Mouse (Mus musculus): ENCODE results near the gene Sumf1. TPM values are rescaled to one million over a fixed set of nuclear protein-coding genes. Genes with fewer than 3 reads are reported as not detected.

The Sumf1 gene
- polyA plus RNA-seq, 1 experiment from 2014 or later: 15.9 TPM

DNA sequence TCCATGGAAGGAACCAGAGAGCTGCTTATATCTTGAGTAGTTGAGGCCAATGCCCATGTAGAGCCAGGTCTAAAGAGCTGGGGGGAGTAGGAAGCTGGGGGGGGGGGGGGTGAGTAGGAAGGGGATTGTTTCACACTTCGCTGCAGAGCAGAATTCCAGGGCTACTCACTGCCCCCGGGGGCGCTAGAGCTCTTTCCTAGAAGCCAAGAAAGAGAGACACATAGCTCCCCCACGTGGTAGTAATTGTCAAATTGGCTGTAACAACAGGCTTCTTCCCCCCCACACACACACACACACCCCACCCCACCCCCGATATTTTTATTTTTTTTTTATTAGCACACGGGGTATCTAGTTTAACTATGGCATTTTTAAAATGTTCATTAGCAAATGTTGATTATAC, 119.8 kb downstream of the Sumf1 start:
- no peak for ATAC-seq (ENCODE audit: low FRiP score, low read depth)
- 11% methylated on average over 6 of the region's 6 CpGs for WGBS
- peak overlapping the region; percentile 56 for H3K9ac ChIP-seq (replicated peaks)
- H3K4me2 ChIP-seq (replicated peaks): peak overlapping the region; percentile 57
- H3K9me3 ChIP-seq: no peaks in the 10 kb centered on the region
- H3K4me3 ChIP-seq: peak overlapping the region; percentile 55
- H3K27ac ChIP-seq (replicated peaks): peak overlapping the region; percentile 83
- H3K27me3 ChIP-seq: no peaks in the 10 kb centered on the region
- no peaks in the 10 kb centered on the region for H3K36me3 ChIP-seq
- no peaks in the 10 kb centered on the region for H3K4me1 ChIP-seq

DNA sequence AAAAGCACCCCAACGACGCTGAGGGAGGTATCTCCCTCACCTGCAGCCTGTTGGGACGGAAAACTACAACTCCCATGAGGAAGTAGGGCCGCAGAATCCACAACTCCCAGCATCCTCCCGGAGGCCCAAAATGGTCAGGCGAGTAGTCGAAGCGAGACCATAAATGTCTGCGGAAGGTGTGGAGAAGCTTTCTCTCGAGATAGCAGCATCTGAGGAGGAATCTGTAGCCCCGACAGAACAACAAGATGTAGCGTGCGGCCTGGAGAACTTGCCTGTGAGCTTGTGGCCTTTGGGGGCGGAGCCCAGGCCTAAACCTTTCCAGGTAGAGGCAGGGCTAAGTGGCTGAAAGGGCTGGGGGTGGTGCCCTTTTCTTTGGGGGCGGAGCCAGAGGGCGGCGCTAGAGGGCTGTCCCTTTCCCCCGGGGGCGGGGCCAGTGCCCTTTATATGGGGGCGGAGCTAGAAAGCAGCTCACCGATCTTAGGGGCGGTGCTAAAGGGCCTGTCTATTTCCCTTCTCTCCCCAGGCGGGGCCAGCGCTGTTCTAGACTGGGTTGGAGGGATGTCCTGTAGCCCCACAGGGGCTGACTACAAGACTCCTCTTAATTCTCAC, 120.4 kb downstream of the Sumf1 start, which contains the start of gene Setmar:
Gene Setmar, plus strand, starts transcription at position 128 of the 609 bp plus-strand sequence.
- no peaks in the 10 kb centered on the region for H3K9me3 ChIP-seq
- peak; percentile 97 for ATAC-seq (ENCODE audit: low FRiP score, low read depth)

DNA sequence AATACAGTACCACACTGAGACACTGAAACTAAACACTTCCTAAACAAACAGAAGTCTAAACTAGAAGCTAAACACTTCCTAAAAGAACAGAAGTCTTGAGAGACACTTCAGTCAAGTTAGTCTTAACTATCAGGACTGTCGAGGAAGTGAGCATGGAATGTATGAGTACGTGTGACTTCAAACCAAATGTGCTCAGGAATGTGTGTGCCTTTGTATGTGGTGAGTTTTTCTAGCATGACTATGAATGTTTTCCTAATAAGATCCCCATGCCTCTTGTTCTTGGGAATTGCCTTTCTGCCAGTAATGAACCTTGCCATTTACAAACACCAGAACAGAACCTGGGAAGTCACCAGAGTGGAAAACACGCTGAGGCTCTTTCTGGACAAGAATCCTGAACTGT, 124.3 kb downstream of the Sumf1 start:
- WGBS: 86% methylated on average over 3 of the region's 3 CpGs
- H3K36me3 ChIP-seq: no peaks in the 10 kb centered on the region
- H3K9ac ChIP-seq (replicated peaks): no peak overlapping the region
- no peaks in the 10 kb centered on the region for H3K27me3 ChIP-seq
- no peaks in the 10 kb centered on the region for H3K9me3 ChIP-seq
- H3K27ac ChIP-seq (replicated peaks): no peak overlapping the region
- ATAC-seq (ENCODE audit: low FRiP score, low read depth): no peak
- no peak overlapping the region for H3K4me2 ChIP-seq (replicated peaks)
- no peak overlapping the region for H3K4me3 ChIP-seq
- H3K4me1 ChIP-seq: no peaks in the 10 kb centered on the region

More for the DNA sequence above, 120.4 kb downstream of the Sumf1 start, which contains the start of gene Setmar:
- Histone ChIP-seq H3K27ac (replicated peaks) (peak within 1 kb of the TSS; percentile 83), H3K4me3 (peak within 1 kb of the TSS; percentile 55), H3K27me3 (no peaks in the 10 kb centered on the region), H3K9ac (replicated peaks) (peak within 1 kb of the TSS; percentile 56), H3K36me3 (no peaks in the 10 kb centered on the region), H3K4me1 (no peaks in the 10 kb centered on the region), H3K4me2 (replicated peaks) (peak within 1 kb of the TSS; percentile 57)
- under 1% methylated on average over 24 of the region's 24 CpGs for WGBS

DNA sequence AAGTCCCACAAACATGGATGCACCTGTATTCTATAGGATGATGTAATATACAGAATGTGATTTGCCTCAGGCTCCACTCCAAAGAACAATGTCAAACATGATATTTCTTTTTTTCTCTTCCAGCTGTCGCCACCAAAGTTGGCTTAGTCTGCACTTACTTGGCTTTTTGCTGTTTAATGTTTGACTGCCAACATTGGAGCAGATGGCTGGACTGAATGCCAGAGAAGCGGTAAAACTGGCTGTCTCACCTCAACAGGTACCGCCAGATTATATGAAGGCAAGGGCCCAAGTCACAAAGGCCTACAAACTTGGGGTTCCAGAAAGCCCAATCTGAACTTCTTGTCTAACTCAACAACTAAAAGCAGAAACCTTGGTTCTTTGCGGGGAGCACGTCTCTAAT, 127.3 kb downstream of the Sumf1 start:
- no peak for ATAC-seq (ENCODE audit: low FRiP score, low read depth)
- no peak overlapping the region for H3K27ac ChIP-seq (replicated peaks)
- H3K27me3 ChIP-seq: no peaks in the 10 kb centered on the region
- H3K9me3 ChIP-seq: no peaks in the 10 kb centered on the region
- no peak overlapping the region for H3K4me2 ChIP-seq (replicated peaks)
- no peaks in the 10 kb centered on the region for H3K4me1 ChIP-seq
- no peak overlapping the region for H3K4me3 ChIP-seq
- no peak overlapping the region for H3K9ac ChIP-seq (replicated peaks)
- no peaks in the 10 kb centered on the region for H3K36me3 ChIP-seq
- WGBS: 89% methylated on average over 5 of the region's 5 CpGs

DNA sequence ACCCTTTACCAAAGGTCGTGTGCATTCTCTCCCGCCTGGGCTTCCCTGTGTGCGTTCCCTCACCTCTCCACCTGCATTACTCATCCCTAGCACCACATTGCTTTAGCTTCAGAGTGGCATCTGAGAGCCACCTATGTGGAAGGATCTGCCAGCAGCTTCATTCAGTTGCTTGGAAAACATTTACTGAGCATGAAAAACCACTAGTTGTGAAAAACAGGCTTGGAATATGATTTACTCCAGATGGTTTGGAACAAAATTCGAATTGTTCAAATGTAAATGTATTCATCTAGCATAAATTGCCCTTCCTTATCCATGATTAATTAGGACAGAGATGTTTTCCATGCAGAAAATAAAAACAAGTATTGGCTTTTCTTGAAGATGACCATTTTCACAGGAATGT, 128.0 kb downstream of the Sumf1 start:
- no peak overlapping the region for H3K4me2 ChIP-seq (replicated peaks)
- H3K9me3 ChIP-seq: no peaks in the 10 kb centered on the region
- no peak overlapping the region for H3K27ac ChIP-seq (replicated peaks)
- no peak overlapping the region for H3K4me3 ChIP-seq
- ATAC-seq (ENCODE audit: low FRiP score, low read depth): no peak
- H3K9ac ChIP-seq (replicated peaks): no peak overlapping the region
- no peaks in the 10 kb centered on the region for H3K36me3 ChIP-seq
- no peaks in the 10 kb centered on the region for H3K27me3 ChIP-seq
- no peaks in the 10 kb centered on the region for H3K4me1 ChIP-seq
- WGBS: 64% methylated on average over 4 of the region's 4 CpGs

Other genes starting within 250 kb of the Sumf1 start
- 7.6 and 8.3 TPM in 2 replicates for gene Setmar, start 120.5 kb downstream of the Sumf1 start, polyA plus RNA-seq (2016; fragmentation: Nextera tagmentation; extraction: Ambion mirVana)
- gene Itpr1, start 27.5 kb upstream of the Sumf1 start, polyA plus RNA-seq (2016; fragmentation: Nextera tagmentation; extraction: Ambion mirVana): 7.3 and 7.4 TPM in 2 replicates